Mouse (Mus musculus): ENCODE measurements around the gene Gpr25. TPM values are rescaled to one million over a fixed set of nuclear protein-coding genes. Genes with fewer than 3 reads are reported as not detected.

Gene Gpr25
- polyA plus RNA-seq, 1 experiment from 2014 or later, result not detected

DNA sequence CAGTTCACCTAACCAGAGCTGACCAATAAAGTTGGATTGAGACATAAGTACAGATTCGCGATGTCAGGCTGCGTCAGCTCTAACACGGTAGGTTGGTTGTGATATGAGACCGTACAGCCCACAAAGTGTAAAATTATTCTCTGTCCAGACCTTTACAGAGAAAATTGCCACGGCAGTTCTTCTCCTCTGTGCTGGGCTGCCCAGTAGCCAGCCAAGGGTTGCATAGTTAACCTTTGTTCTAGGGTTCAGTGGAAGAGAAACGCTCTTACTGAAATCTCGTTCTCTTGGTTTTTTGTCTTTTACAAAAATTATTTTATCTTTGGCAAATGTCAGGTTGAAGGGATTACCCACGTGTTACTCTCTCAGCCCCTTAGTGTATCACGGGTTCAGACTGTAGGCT lies 38.3 kb downstream of the Gpr25 start:
- Histone ChIP-seq H3K4me2 (ENCODE audit: low read depth, severe bottlenecking) (no peak overlapping the region), H3K27ac (replicated peaks; ENCODE audit: low read depth, low read length) (no peak overlapping the region), H3K9ac (ENCODE audit: low read length) (no peak overlapping the region), H3K9me3 (ENCODE audit: control insufficient read depth, low read length) (no peaks in the 10 kb centered on the region), H3K4me3 (ENCODE audit: low read depth, low read length) (no peak overlapping the region), H3K36me3 (ENCODE audit: control insufficient read depth, insufficient read depth, low read length) (peaks cover 9% of the 10 kb centered on the region; the same call in 1 of the 2 replicates), H3K27me3 (ENCODE audit: control insufficient read depth, insufficient read depth, low read length) (no peaks in the 10 kb centered on the region), H3K4me1 (ENCODE audit: control insufficient read depth, insufficient read depth, low read length) (no peaks in the 10 kb centered on the region)
- 93% methylated on average over 10 of the region's 10 CpGs for WGBS
- no peak for DNase-seq (ENCODE audit: low spot score)
- ATAC-seq (ENCODE audit: insufficient number of reproducible peaks, low FRiP score, low TSS enrichment, low read depth), result no peak

DNA sequence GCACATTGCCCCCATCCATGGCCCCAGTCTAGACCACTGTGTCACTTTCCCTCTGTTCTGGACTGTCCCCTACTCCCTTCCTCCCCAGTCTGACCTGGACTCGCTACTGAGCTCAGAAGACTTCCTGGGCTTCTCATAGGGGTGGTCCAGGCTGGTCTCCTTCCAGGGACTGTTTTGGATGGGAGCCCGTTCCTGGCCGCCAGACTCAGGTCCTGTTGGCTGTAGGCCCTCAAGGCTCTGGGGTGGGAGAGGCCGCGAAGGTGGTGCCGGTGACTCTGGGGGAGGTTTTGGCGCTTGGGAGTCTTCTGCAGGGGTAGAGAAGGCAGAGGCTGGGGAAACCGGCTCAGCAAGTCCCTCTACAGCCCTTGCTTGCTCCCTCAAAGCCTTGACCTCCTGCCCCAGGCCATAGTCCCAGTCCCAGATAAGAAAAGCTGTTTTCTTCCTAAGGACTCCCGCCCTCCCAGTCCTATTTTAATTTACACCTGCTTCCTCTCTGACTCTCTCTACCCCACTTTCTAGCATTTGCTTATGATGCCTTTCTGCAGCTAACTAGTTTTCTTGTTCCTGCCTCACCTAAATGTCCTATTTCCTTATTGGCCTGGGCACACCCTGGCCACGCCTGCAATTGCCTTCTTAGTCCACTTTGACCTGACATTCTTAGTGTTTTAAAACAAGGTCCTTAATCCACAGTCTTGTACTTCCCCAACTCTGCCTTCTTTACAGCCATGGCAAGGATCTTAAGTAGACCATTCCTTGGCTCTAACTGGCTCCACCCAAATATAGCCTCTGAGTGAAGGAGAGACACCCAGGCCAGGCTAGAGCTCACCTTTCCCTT lies 40.4 kb downstream of the Gpr25 start:
- Histone ChIP-seq H3K27me3 (ENCODE audit: control insufficient read depth, insufficient read depth, low read length) (no peaks in the 10 kb centered on the region), H3K4me3 (ENCODE audit: low read depth, low read length) (no peak overlapping the region), H3K27ac (replicated peaks; ENCODE audit: low read depth, low read length) (no peak overlapping the region), H3K4me2 (ENCODE audit: low read depth, severe bottlenecking) (no peak overlapping the region), H3K4me1 (ENCODE audit: control insufficient read depth, insufficient read depth, low read length) (no peaks in the 10 kb centered on the region), H3K9ac (ENCODE audit: low read length) (no peak overlapping the region), H3K9me3 (ENCODE audit: control insufficient read depth, low read length) (no peaks in the 10 kb centered on the region), H3K36me3 (ENCODE audit: control insufficient read depth, insufficient read depth, low read length) (peaks cover 12% of the 10 kb centered on the region; the same call in 1 of the 2 replicates)
- 84% methylated on average over 10 of the region's 10 CpGs for WGBS
- DNase-seq (ENCODE audit: low spot score), result no peak
- ATAC-seq (ENCODE audit: insufficient number of reproducible peaks, low FRiP score, low TSS enrichment, low read depth), result no peak

GRCm38 (mm10) chr1:136214304-136214703 lies 46.4 kb downstream of the Gpr25 start:
- 92% methylated on average over 15 of the region's 15 CpGs for WGBS

DNA sequence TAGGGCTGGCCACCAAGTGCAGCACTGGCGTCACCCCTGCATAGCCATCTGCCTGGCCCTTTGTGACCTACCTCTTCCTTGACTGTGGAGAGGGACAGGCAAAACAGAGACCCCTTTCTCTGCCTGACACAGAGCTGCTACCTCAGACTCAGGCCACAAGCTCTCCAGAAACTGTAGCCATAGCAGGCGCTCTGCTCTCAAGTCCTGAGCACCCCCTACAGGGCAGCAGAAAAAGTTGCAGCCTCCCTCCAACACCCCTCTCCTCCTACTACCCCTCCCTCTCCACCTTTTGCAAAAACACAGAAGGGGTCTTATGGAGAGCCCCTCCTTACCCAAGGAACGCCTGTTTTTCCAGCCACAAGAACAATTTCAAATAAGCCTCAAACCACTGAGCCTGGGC lies 47.9 kb downstream of the Gpr25 start, which contains the start of gene Mroh3:
TSS of gene Mroh3 (minus strand) at position 26 of the 400 bp plus-strand sequence.
- no peak within 1 kb of the TSS for H3K9ac ChIP-seq (ENCODE audit: low read length)
- no peak within 1 kb of the TSS for H3K27ac ChIP-seq (replicated peaks; ENCODE audit: low read depth, low read length)
- no peaks in the 10 kb centered on the region for H3K27me3 ChIP-seq (ENCODE audit: control insufficient read depth, insufficient read depth, low read length)
- H3K4me2 ChIP-seq (ENCODE audit: low read depth, severe bottlenecking), result no peak within 1 kb of the TSS
- WGBS, result 51% methylated on average over 3 of the region's 3 CpGs
- H3K36me3 ChIP-seq (ENCODE audit: control insufficient read depth, insufficient read depth, low read length), result peaks cover 5% of the 10 kb centered on the region; the same call in 1 of the 2 replicates
- no peak within 1 kb of the TSS for H3K4me3 ChIP-seq (ENCODE audit: low read depth, low read length)
- ATAC-seq (ENCODE audit: insufficient number of reproducible peaks, low FRiP score, low TSS enrichment, low read depth) (no peak), DNase-seq (ENCODE audit: low spot score) (peak; percentile 49)
- H3K9me3 ChIP-seq (ENCODE audit: control insufficient read depth, low read length), result no peaks in the 10 kb centered on the region
- H3K4me1 ChIP-seq (ENCODE audit: control insufficient read depth, insufficient read depth, low read length), result no peaks in the 10 kb centered on the region

More at GRCm38 (mm10) chr1:136214304-136214703, 46.4 kb downstream of the Gpr25 start:
- Histone ChIP-seq H3K27ac (replicated peaks; ENCODE audit: low read depth, low read length) (no peak overlapping the region), H3K27me3 (ENCODE audit: control insufficient read depth, insufficient read depth, low read length) (no peaks in the 10 kb centered on the region), H3K9me3 (ENCODE audit: control insufficient read depth, low read length) (no peaks in the 10 kb centered on the region), H3K4me1 (ENCODE audit: control insufficient read depth, insufficient read depth, low read length) (no peaks in the 10 kb centered on the region), H3K4me2 (ENCODE audit: low read depth, severe bottlenecking) (no peak overlapping the region), H3K36me3 (ENCODE audit: control insufficient read depth, insufficient read depth, low read length) (peaks cover 6% of the 10 kb centered on the region; the same call in 1 of the 2 replicates), H3K4me3 (ENCODE audit: low read depth, low read length) (no peak overlapping the region), H3K9ac (ENCODE audit: low read length) (no peak overlapping the region)
- DNase-seq (ENCODE audit: low spot score), result no peak
- ATAC-seq (ENCODE audit: insufficient number of reproducible peaks, low FRiP score, low TSS enrichment, low read depth), result no peak

Other genes with a start within 250 kb of the Gpr25 start
- gene Ascl5, start 210.1 kb downstream of the Gpr25 start, polyA plus RNA-seq (2014; fragmentation: Nextera tagmentation; extraction: Ambion mirVana), result not detected in 2 replicates
- gene Cacna1s, start 208.1 kb downstream of the Gpr25 start, polyA plus RNA-seq (2014; fragmentation: Nextera tagmentation; extraction: Ambion mirVana), result 0.17 and 0.21 TPM in 2 replicates
- gene Kif21b, start 129.5 kb downstream of the Gpr25 start, polyA plus RNA-seq (2014; fragmentation: Nextera tagmentation; extraction: Ambion mirVana), result 8.9 and 10.2 TPM in 2 replicates
- 0.33 and 0.40 TPM in 2 replicates for gene Mroh3, start 48.0 kb downstream of the Gpr25 start, polyA plus RNA-seq (2014; fragmentation: Nextera tagmentation; extraction: Ambion mirVana)
- gene Inava, start 26.6 kb downstream of the Gpr25 start, polyA plus RNA-seq (2014; fragmentation: Nextera tagmentation; extraction: Ambion mirVana), result 26.8 and 27.8 TPM in 2 replicates
- 20.1 and 20.6 TPM in 2 replicates for gene Camsap2, start 85.2 kb upstream of the Gpr25 start, polyA plus RNA-seq (2014; fragmentation: Nextera tagmentation; extraction: Ambion mirVana)
- 19.2 and 19.5 TPM in 2 replicates for gene Ddx59, start 154.4 kb upstream of the Gpr25 start, polyA plus RNA-seq (2014; fragmentation: Nextera tagmentation; extraction: Ambion mirVana)
- gene Kif14, start 205.5 kb upstream of the Gpr25 start, polyA plus RNA-seq (2014; fragmentation: Nextera tagmentation; extraction: Ambion mirVana), result 9.7 and 9.9 TPM in 2 replicates

Measured in limb, embryonic 11.5 days (tissue).